Mouse (Mus musculus) ES-Bruce4 (cell line): ENCODE data around the gene Znrf1.

ENCODE experiments used
- CTCF ChIP-seq: IDR thresholded peaks from one replicate; pipeline ENCODE4 v1.8.1; 2011; ENCODE audit warnings: low read depth, low read length
- POLR2A ChIP-seq: IDR thresholded peaks from one replicate; pipeline ENCODE4 v1.8.1; 2011; ENCODE audit warnings: low read length; ENCODE audit not compliant: insufficient read depth

DNA sequence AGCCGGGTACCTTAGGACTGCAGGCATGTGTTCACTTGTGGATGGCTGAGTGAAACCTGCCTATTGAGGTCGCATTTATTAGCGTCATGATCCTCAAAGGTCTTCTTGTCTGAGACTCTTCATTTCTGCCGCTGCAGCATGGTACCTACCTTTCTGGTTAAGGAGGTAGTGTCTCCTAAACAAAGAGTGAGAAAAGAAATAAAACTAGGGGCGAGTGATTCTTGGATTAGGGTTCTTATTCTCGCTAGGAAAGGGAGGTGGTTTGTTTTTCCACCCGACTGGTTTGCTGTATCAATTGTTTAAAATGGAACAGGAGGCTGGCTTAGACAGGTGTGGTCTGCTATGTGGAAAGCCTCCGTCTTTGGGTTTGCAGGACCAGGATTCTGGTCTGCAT, 1.9 kb downstream of the Znrf1 start:
- TF ChIP-seq CTCF, result no peak
- no peak for TF ChIP-seq POLR2A
